Mouse (Mus musculus) intestine, embryonic 15.5 days (tissue): ENCODE measurements around the gene Actl6b. TPM values are rescaled to one million over a fixed set of nuclear protein-coding genes. Genes with fewer than 3 reads are reported as not detected.
A peak's percentile ranks its signal among the peaks of the same experiment; 100 is the strongest.

Experiments used
- ATAC-seq: fragments of 200-750 bp; cut with Nextera tagmentation; 2 replicates; pipeline ENCODE4 v1.8.0; 2017; ENCODE audit warnings: moderate TSS enrichment, moderate library complexity
- H3K27ac ChIP-seq: fragments of 300-500 bp; sonication (generic); 2 replicates; pipeline ENCODE4 v1.5.1; 2015; ENCODE audit warnings: mild to moderate bottlenecking, inconsistent platforms
- H3K27me3 ChIP-seq: fragments of 300-500 bp; sonication (generic); replicated peaks from 2 replicates; pipeline ENCODE4 v1.6.1; 2015; ENCODE audit warnings: inconsistent platforms
- H3K36me3 ChIP-seq: fragments of 300-500 bp; sonication (generic); 2 replicates; pipeline ENCODE4 v1.6.1; 2015; ENCODE audit warnings: inconsistent platforms
- H3K4me1 ChIP-seq: fragments of 300-500 bp; sonication (generic); replicated peaks from 2 replicates; pipeline ENCODE4 v1.6.1; 2015; ENCODE audit warnings: inconsistent platforms
- H3K4me2 ChIP-seq: fragments of 300-500 bp; sonication (generic); replicated peaks from 2 replicates; pipeline ENCODE4 v1.6.1; 2015; ENCODE audit warnings: mild to moderate bottlenecking, inconsistent platforms
- H3K4me3 ChIP-seq: fragments of 300-500 bp; sonication (generic); replicated peaks from 2 replicates; pipeline ENCODE4 v1.5.1; 2015; ENCODE audit warnings: inconsistent platforms
- H3K9ac ChIP-seq: fragments of 300-500 bp; sonication (generic); 2 replicates; pipeline ENCODE4 v1.6.1; 2015; ENCODE audit warnings: inconsistent platforms
- H3K9me3 ChIP-seq: fragments of 300-500 bp; sonication (generic); 2 replicates; pipeline ENCODE4 v1.6.1; 2016; ENCODE audit warnings: inconsistent platforms
- WGBS: fragments of 180-500 bp; shearing (Covaris S2); methylation state at CpG from one replicate; pipeline ENCODE4 v1.1.7; 2015; 5-methylcytosine and 5-hydroxymethylcytosine counted together
- polyA plus RNA-seq: library from polyadenylated mRNA; unstranded; fragments of >200 nt; fragmentation: Nextera tagmentation; extraction: Ambion mirVana; gene quantifications from 2 replicates; pipeline ENCODE4 v1.2.1, GENCODE M21; 2015

Gene Actl6b
- polyA plus RNA-seq, 1 experiment from 2014 or later, result 4.5 TPM

DNA sequence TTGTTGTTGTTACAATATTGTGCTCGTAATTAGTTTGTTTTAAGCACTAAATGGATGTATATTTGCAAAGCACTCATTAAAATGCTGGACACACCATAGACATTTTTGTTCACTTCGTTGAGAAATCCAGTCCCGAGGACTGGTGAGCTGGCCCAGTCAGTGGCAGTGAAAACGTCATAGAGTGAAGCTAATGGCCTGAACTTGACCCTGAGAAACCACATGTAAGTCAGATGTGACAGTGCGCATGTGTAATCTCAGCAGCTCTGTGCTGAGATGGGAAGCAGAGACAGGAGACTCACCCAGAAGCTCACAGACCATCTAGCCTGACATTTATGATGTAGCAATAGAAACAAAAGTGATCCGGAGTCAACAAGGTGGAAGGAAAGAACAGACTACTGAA, 8.4 kb upstream of the Actl6b start:
- no peaks in the 10 kb centered on the region for H3K27me3 ChIP-seq
- 51% methylated on average over 6 of the region's 6 CpGs for WGBS

DNA sequence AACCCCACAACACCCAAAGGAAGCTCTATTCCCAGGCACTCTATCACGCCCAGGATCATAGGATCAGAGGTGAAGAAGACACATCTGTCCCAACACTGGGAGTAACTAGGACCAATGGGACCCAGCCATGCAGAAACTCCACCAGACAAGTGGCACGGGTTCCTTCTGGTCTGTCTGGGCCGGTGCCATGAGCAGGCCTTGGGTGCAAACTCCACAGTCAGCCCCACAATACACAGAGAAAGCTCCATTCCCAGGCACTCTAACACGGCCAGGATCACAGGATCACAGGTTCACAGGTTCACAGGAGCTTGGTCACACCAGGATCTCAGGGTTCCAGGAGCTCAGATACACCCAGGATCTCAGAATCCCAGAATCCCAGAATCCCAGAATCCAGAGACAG, 7.7 kb upstream of the Actl6b start:
- no peak overlapping the region for H3K27ac ChIP-seq
- H3K4me2 ChIP-seq, result no peak overlapping the region
- no peaks in the 10 kb centered on the region for H3K9me3 ChIP-seq
- no peaks in the 10 kb centered on the region for H3K4me1 ChIP-seq
- no peaks in the 10 kb centered on the region for H3K27me3 ChIP-seq
- no peak overlapping the region for H3K9ac ChIP-seq
- H3K36me3 ChIP-seq, result no peaks in the 10 kb centered on the region
- no peak for ATAC-seq
- WGBS, result 82% methylated on average over 4 of the region's 4 CpGs
- no peak overlapping the region for H3K4me3 ChIP-seq

More for the DNA sequence above, 8.4 kb upstream of the Actl6b start:
- no peak for ATAC-seq
- no peak overlapping the region for H3K4me2 ChIP-seq
- H3K9me3 ChIP-seq, result no peaks in the 10 kb centered on the region
- no peak overlapping the region for H3K27ac ChIP-seq
- no peak overlapping the region for H3K4me3 ChIP-seq
- H3K36me3 ChIP-seq, result no peaks in the 10 kb centered on the region
- no peak overlapping the region for H3K9ac ChIP-seq
- no peaks in the 10 kb centered on the region for H3K4me1 ChIP-seq

DNA sequence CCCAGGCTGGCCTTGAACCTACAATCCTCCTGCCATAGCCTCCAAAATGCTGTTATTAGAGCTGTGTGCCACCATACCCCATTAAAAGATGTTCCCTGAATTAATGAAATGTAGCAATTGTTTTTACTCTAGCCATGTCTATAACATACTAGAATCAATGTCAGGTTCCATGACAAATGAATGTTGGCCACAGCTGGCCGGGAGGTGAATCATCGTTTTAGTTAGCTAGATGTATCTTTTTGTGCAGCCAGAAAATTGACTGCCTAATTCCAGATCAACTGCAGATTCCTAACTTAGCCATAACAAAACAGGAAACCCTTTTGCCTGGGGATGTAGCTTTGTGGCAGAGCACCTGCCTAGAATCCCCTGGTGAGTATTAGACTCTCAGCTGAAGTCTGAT, 3.5 kb upstream of the Actl6b start:
- 83% methylated on average over 2 of the region's 2 CpGs for WGBS
- ATAC-seq, result no peak

DNA sequence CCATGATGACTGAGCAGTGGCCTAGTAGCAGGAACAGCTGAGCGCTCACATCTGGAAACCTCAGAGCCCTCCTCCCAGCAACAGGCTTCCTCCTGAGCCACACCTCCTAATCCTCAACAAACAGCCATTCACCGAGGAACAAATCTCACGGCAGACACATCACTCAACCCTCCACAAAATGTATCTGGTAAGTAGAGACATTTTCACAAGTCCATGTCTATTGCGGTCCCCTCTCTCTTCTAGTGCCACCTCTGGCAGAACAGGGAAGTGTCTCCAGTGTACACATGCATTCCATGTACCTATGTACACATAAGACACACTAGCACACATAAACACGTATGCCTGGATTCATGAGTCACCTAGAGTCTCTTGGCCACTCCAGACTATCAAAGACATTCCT, 2.2 kb upstream of the Actl6b start:
- H3K36me3 ChIP-seq, result no peaks in the 10 kb centered on the region
- H3K27ac ChIP-seq, result no peak overlapping the region
- no peak overlapping the region for H3K4me3 ChIP-seq

More for the DNA sequence above, 3.5 kb upstream of the Actl6b start:
- no peaks in the 10 kb centered on the region for H3K36me3 ChIP-seq
- H3K27ac ChIP-seq, result no peak overlapping the region
- no peak overlapping the region for H3K4me2 ChIP-seq
- no peaks in the 10 kb centered on the region for H3K9me3 ChIP-seq
- peaks cover 17% of the 10 kb centered on the region for H3K27me3 ChIP-seq
- no peak overlapping the region for H3K9ac ChIP-seq
- H3K4me1 ChIP-seq, result no peaks in the 10 kb centered on the region
- H3K4me3 ChIP-seq, result no peak overlapping the region

DNA sequence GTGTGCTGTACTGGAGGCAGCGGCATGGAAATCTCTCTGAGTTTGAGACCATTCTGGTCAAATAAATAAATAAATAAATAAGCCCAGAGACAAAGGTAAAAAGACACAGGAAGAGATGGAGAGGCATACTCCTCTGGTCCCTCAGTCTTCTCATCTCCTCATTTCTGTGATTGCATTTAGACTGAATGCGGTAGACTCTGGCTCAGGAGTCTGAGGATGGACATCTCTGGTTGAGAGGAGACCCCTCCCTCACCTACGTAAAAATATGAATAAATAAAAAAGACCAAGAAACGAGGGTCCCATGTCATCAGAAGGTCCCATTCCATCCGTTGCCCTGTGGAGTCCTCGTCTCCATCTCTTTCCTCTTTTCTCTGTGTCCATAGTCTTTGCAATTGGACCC, 317 bp upstream of the Actl6b start:
- H3K36me3 ChIP-seq, result no peaks in the 10 kb centered on the region
- no peaks in the 10 kb centered on the region for H3K4me1 ChIP-seq
- no peak overlapping the region for H3K9ac ChIP-seq
- no peaks in the 10 kb centered on the region for H3K9me3 ChIP-seq
- H3K27me3 ChIP-seq, result peaks cover 21% of the 10 kb centered on the region
- ATAC-seq, result no peak
- WGBS, result 28% methylated on average over 6 of the region's 6 CpGs
- H3K4me2 ChIP-seq, result peak overlapping the region; percentile 54
- peak overlapping the region; percentile 18 for H3K4me3 ChIP-seq
- H3K27ac ChIP-seq, result no peak overlapping the region

More for the DNA sequence above, 2.2 kb upstream of the Actl6b start:
- Histone ChIP-seq H3K4me2 (no peak overlapping the region), H3K9ac (no peak overlapping the region), H3K27me3 (peaks cover 21% of the 10 kb centered on the region), H3K4me1 (no peaks in the 10 kb centered on the region), H3K9me3 (no peaks in the 10 kb centered on the region)
- ATAC-seq, result no peak
- 74% methylated on average over 5 of the region's 5 CpGs for WGBS

DNA sequence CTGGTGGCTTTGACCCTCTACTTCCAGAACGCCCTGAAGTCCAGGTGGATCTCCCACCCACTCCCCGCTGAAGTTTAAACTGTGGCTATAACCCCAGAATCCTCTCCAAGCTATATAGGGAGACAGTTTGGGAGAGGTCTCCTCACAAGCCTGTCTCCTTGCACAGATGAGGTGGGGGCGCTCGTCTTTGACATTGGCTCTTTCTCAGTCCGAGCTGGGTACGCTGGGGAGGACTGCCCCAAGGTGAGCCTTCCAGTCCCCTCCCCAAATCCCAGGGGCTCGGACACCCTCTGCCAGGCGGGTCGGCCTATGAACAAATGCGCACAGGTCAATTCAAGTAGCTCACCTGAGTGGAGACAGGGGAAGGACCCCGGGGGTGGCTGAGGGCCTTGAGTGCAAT, 581 bp downstream of the Actl6b start:
- H3K4me3 ChIP-seq, result no peak overlapping the region
- H3K9me3 ChIP-seq, result no peaks in the 10 kb centered on the region
- no peak overlapping the region for H3K9ac ChIP-seq
- no peaks in the 10 kb centered on the region for H3K4me1 ChIP-seq
- H3K36me3 ChIP-seq, result no peaks in the 10 kb centered on the region
- peaks cover 21% of the 10 kb centered on the region for H3K27me3 ChIP-seq
- 40% methylated on average over 11 of the region's 11 CpGs for WGBS
- H3K27ac ChIP-seq, result no peak overlapping the region
- peak overlapping the region; percentile 54 for H3K4me2 ChIP-seq
- ATAC-seq, result no peak

DNA sequence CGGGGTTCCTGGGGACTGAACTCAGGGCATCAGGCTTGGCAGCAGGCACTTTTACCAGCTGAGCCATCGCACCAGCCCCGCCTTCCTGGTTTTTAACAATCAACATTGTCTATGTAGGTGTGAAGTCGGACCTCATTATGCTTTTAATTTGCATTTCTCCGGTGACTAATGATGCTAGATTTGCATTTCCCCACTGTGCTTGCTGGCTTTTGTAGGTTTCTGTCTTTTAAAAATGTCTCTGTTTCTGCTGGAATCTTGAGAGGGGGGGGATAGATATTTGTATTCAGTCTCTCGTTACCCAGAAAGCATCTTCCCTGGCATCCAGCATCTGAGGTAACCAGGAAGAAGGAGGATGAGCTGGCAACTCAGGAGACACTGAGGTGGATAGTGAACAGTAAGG, 8.2 kb downstream of the Actl6b start:
- Histone ChIP-seq H3K9ac (no peak overlapping the region), H3K27ac (no peak overlapping the region), H3K36me3 (no peaks in the 10 kb centered on the region), H3K4me3 (no peak overlapping the region), H3K4me2 (no peak overlapping the region), H3K4me1 (no peaks in the 10 kb centered on the region), H3K9me3 (no peaks in the 10 kb centered on the region), H3K27me3 (no peaks in the 10 kb centered on the region)
- no peak for ATAC-seq
- 61% methylated on average over 6 of the region's 6 CpGs for WGBS

DNA sequence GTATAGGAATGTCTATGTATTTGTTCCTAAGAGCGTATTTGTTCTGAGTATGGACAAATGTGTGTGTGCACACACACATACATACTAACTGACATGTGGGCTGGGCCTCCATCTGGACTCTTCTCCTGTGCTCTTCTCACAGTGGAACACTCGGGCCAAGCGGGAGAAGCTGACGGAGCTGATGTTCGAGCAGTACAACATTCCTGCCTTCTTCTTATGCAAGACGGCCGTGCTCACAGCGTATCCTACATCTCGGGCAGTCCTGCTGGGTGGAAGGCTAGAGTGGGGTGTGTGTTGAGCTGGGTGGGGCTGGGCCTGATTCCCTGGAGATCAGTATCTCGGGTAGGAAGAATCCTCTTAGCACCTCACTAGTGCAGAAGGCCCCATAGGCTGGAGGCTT, 9.6 kb downstream of the Actl6b start:
- no peaks in the 10 kb centered on the region for H3K9me3 ChIP-seq
- no peaks in the 10 kb centered on the region for H3K27me3 ChIP-seq
- no peak overlapping the region for H3K9ac ChIP-seq
- H3K4me3 ChIP-seq, result no peak overlapping the region
- 67% methylated on average over 10 of the region's 10 CpGs for WGBS
- no peak overlapping the region for H3K27ac ChIP-seq
- no peaks in the 10 kb centered on the region for H3K4me1 ChIP-seq
- no peaks in the 10 kb centered on the region for H3K36me3 ChIP-seq
- ATAC-seq, result no peak
- H3K4me2 ChIP-seq, result no peak overlapping the region

DNA sequence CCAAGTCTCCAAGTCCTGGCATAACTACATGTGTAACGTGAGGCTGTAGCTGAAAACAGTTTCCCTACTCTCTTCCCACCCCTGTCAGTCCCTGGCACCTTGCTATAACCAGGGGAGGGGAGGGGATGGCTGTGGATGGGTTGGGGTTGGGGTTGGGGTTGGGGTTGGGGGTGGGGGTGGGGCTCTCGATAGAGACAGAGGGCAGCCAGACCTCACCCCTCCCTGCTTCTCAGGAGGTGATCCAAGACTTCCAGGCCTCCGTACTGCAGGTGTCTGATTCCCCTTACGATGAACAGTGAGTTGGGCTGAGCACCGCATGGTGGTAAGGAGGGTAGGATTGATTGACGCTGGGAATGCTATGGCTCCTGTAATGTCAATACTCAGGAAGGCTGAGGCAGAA, 12.4 kb downstream of the Actl6b start:
- Histone ChIP-seq H3K4me3 (no peak overlapping the region), H3K9ac (no peak overlapping the region)
- WGBS, result 72% methylated on average over 6 of the region's 6 CpGs

DNA sequence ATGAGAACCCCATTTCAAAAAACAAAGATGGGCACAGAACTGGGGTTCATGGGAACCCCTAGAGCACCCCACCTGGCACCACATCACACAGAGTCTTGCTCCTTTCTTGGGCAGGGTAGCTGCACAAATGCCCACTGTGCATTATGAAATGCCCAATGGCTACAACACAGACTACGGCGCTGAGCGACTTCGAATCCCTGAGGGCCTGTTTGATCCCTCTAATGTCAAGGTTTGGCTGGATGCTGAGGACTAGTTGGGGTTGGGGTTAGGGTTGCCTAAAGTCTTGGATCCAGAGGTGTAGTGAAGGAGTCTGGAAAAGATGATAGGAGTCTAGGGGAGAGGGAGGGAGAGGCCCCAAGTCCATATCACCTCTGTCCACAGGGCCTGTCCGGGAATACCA, 13.1 kb downstream of the Actl6b start:
- 93% methylated on average over 5 of the region's 5 CpGs for WGBS

More for the DNA sequence above, 12.4 kb downstream of the Actl6b start:
- ATAC-seq, result no peak
- Histone ChIP-seq H3K4me2 (no peak overlapping the region), H3K27me3 (no peaks in the 10 kb centered on the region), H3K9me3 (no peaks in the 10 kb centered on the region), H3K4me1 (0 out of 2 replicates have a peak, but pooled peaks cover 5% of the 10 kb centered on the region), H3K27ac (no peak overlapping the region), H3K36me3 (no peaks in the 10 kb centered on the region)

DNA sequence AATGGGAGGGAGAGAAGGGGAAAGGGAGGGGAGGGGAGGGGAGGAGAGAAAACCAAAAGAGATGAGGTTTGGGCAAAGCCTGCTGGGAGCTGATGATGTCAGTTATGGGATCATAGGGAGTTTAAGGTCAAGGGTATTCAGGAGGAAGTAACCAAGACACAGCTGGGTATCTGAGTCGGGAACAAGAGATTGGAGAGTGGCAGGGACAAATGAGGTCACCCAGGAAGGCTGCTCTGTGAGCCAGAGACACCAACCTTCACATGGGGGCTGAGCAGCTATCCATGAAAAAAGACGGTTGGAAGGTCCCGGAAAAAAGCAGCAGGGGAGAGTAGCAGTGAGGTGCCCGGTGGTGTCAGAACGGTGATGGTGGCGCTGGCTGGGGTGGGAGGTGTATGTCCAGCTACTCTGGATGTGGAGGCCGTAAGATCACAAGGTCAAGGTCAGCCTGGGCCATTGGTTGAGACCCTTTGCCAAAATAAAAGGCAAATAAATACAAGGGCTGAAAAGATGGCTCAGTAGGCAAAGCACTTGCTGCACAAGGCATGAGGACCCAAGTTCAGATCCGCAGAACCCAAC, 15.0 kb downstream of the Actl6b start:
- Histone ChIP-seq H3K4me1 (0 out of 2 replicates have a peak, but pooled peaks cover 5% of the 10 kb centered on the region), H3K9me3 (no peaks in the 10 kb centered on the region), H3K4me2 (no peak overlapping the region), H3K9ac (no peak overlapping the region), H3K36me3 (no peaks in the 10 kb centered on the region), H3K4me3 (no peak overlapping the region), H3K27me3 (no peaks in the 10 kb centered on the region), H3K27ac (no peak overlapping the region)
- WGBS, result 79% methylated on average over 8 of the region's 8 CpGs
- ATAC-seq, result no peak

More for the DNA sequence above, 13.1 kb downstream of the Actl6b start:
- H3K36me3 ChIP-seq, result no peaks in the 10 kb centered on the region
- H3K4me3 ChIP-seq, result no peak overlapping the region
- H3K27ac ChIP-seq, result no peak overlapping the region
- H3K4me2 ChIP-seq, result no peak overlapping the region
- no peak overlapping the region for H3K9ac ChIP-seq
- no peak for ATAC-seq
- H3K4me1 ChIP-seq, result 0 out of 2 replicates have a peak, but pooled peaks cover 5% of the 10 kb centered on the region
- no peaks in the 10 kb centered on the region for H3K9me3 ChIP-seq
- no peaks in the 10 kb centered on the region for H3K27me3 ChIP-seq

DNA sequence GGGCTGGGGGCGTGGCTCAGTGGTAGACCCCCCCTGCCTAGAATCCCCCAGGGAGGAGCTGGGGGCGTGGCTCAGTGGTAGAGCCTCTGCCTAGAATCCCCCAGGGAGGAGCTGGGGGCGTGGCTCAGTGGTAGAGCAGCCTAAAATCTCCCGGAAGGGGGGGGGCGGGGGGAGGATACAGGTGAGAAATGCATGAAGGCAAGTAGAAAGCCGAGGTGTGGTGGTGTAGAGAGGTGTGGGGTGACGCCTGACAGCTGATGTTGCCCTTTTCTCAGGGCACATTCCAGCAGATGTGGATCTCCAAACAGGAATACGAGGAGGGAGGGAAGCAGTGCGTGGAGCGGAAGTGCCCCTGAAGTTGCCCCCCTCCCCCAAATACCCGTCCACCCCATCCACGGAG, 15.7 kb downstream of the Actl6b start:
- H3K27ac ChIP-seq, result no peak overlapping the region
- H3K4me2 ChIP-seq, result no peak overlapping the region
- H3K4me3 ChIP-seq, result no peak overlapping the region
- H3K4me1 ChIP-seq, result 0 out of 2 replicates have a peak, but pooled peaks cover 5% of the 10 kb centered on the region
- no peaks in the 10 kb centered on the region for H3K27me3 ChIP-seq
- no peaks in the 10 kb centered on the region for H3K36me3 ChIP-seq
- H3K9ac ChIP-seq, result no peak overlapping the region
- 61% methylated on average over 12 of the region's 12 CpGs for WGBS
- ATAC-seq, result no peak
- no peaks in the 10 kb centered on the region for H3K9me3 ChIP-seq

DNA sequence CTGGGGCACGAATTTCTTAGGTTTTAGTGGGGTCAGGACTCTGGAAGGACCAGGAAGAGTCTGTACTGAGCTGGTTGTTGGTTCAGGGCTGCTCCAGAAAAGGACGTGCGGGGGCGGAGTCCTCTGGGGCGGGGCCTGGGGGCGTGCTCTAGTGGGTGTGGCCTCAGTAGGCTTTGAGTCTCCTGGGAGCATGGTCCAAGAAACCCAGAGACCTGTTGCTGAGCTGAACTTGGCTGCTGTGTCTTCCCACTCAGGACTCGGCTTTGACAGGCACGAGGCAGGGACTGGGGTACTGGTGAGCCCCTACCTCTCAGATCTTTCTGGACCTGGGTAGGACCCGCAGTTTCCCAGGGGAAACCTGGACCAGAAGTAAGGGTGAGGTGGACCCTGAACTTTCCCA, 16.3 kb downstream of the Actl6b start, which contains the start of gene Tfr2:
Gene Tfr2, plus strand, starts transcription at position 176 of the 400 bp plus-strand sequence.
- no peaks in the 10 kb centered on the region for H3K36me3 ChIP-seq
- H3K27me3 ChIP-seq, result peaks cover 5% of the 10 kb centered on the region; the same call in 1 of the 2 replicates
- WGBS, result 25% methylated on average over 9 of the region's 9 CpGs
- ATAC-seq, result peak; percentile 91
- H3K4me1 ChIP-seq, result 0 out of 2 replicates have a peak, but pooled peaks cover 10% of the 10 kb centered on the region
- no peak within 1 kb of the TSS for H3K9ac ChIP-seq
- H3K4me3 ChIP-seq, result no peak within 1 kb of the TSS
- H3K4me2 ChIP-seq, result no peak within 1 kb of the TSS
- H3K27ac ChIP-seq, result no peak within 1 kb of the TSS
- no peaks in the 10 kb centered on the region for H3K9me3 ChIP-seq
